Mouse (Mus musculus) frontal cortex, adult 2 months (tissue): Measurements from ENCODE around the gene Pou6f1. TPM values are rescaled to one million over a fixed set of nuclear protein-coding genes. Genes with fewer than 3 reads are reported as not detected.

ENCODE experiments used
- DNase-seq, 2 experiments: peaks; one replicate each; pipeline ENCODE4 v3.0.0; 2022; ENCODE audit warnings: low spot score in 1 of 2; ENCODE audit errors: extremely low spot score in 1 of 2
- polyA plus RNA-seq: library from polyadenylated mRNA; depleted of rRNA; stranded (reverse); fragments of >200 nt; gene quantifications from 2 replicates; pipeline ENCODE4 v1.2.3, GENCODE M21; 2012; rRNA removed

The Pou6f1 gene
- polyA plus RNA-seq: 101 and 105 TPM in 2 replicates

DNA sequence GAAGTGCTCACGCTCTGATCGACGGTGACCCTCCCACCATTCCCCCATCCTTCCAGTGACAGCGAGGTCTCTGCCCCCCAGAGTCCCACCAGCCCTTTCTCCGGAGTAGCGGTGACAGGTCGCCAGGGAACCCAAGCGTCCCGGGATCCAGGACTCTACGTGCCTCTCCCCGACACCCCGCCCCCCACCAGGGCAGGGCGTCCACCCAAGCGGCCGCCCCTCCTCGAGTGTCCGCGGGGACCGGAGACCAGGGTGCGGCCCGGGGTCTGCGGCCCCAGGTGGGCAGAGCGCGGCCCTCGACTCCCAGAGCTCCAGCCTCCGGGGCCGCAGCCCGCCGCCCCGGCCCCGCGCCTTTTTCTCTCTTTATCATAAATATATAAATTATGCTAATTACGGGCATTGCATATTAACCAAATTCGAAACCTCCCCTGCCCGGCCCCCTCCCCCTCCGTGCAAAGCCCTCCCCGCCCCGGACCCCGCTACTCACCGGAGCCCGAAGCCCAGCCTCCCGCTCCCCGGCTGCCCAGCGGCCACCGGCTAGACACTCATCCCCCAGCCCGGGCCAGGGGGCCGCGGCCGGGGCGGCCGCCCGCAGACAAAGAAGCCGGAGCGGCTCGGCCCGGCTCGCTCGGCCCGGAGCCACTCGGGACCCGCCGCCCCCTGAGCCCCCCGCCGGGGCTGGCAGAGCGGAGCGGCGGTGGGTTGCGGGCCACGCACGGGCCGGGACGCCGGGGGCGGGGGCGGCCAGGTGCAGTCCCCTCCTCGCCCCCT lies at the start of gene Pou6f1:
Gene Pou6f1 (minus strand): TSS at position 709 of the 771 bp plus-strand sequence.
- no peak for DNase-seq

DNA sequence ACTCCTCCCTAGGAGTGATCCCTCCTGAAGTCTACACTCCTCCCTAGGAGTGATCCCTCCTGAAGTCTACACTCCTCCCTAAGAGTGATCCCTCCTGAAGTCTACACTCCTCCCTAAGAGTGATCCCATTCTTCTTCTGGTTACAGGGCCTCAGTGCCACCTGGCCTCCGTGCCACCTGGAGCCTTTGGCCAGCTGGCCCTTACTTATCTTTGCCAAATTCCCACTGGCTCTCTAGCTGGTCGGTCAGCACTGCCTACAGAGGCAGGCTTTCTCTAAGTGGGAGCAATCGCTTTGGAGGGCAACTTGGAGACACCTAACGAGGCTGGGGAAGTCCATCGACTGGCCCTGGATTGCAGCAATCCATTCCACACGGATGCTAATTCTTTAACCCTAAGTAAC lies 46.4 kb upstream of the Pou6f1 start:
- no peak for DNase-seq

DNA sequence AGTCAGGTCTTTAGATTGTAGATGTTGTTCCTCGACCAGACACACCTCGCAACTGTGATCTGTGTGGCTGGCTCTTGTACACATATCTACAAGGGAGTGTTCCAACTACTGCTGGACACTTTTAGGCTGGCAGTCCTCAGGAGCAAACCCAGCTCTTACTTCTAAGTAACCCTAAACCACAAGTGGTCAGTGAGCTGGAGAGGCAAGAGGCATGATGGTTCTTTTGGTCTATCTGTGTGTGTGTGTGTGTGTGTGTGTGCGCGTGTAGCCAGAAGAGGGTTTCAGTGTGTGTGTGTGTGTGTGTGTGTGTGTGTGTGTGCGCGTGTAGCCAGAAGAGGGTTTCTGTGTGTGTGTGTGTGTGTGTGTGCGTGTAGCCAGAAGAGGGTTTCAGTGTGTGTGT lies 42.7 kb upstream of the Pou6f1 start:
- no peak for DNase-seq

DNA sequence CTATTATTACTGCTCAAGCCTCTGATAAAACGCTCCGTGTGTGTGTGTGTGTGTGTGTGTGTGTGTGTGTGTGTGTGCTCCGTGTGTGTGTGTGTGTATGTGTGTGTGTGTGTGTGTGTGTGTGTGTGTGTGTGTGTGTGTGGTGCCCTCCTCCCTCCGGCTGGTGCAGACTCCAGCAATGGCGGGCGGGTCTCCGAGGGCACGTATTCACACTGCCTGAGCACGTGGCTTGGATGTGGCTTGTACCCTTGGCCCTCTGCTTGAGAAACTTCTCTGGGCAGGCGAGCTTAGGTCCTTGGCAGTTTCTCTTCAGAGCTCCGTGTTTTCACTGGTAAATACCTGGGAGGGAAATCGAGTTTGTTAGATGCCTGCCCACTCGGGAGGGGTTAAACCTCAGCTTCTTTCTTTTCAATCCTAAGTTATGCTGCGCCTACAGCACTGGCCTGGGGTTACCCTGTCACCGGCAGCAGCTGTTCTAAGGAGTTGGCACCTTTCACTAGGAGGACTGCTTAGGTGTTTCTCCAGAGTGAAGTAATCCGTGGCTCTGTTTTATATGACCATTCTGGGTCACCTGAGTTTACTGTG lies 41.5 kb upstream of the Pou6f1 start:
- DNase-seq: no peak

DNA sequence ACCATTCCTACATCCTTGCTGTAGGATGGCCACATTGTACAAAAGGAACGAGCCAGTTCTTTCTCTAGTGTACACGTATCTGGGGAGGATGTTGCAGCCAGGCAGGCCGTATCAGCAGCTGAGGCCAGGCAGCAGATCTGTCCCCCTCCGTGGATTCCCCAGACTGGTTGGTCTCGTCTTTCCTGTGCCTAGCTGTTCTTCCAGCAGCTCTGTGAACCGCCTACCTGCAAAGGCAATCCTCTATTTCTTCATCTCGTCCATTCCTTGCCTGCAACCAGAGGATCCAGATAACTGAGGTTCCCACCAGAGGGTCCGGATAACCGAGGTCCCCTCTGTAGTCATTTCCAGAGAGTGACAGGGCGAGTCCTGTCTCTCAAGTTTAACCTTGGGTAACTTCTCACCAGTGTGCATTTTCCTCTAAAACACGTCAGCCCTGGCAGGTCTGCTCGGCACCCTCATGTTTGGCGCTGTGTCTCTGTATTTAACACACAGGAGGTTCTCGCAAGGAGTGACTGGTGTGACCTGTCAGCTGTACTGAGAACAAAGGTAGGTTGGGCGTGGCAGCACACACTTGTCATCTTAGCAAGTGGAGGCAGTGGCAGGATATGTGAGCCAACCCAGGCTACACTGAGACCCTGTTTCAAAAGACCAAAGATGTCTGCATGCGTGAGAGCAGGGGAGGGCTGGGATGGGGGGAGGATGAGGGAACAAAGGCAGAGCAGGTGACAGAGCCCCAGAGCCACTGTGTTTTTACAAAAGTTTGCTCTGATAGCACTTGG lies 40.4 kb upstream of the Pou6f1 start:
- no peak for DNase-seq

DNA sequence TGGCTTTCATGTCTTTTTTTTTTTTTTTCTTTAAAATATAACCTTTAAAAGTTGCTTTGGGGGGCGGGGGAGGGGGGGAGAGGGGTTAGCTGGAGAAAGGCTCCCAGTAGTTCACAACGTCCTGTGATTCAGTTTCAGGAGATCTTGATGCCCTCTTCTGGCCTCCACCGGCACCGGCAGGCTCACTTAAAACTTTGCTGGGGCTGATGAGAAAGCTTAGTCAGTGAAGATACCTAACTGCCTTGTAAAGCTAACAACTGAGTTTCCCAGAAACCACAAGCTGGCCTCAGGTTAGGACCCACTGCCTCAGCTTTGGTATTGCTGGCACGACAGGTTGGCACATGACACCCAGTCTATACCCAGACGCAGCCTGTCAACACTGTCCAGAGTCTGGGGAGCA lies 37.9 kb upstream of the Pou6f1 start:
- no peak for DNase-seq

DNA sequence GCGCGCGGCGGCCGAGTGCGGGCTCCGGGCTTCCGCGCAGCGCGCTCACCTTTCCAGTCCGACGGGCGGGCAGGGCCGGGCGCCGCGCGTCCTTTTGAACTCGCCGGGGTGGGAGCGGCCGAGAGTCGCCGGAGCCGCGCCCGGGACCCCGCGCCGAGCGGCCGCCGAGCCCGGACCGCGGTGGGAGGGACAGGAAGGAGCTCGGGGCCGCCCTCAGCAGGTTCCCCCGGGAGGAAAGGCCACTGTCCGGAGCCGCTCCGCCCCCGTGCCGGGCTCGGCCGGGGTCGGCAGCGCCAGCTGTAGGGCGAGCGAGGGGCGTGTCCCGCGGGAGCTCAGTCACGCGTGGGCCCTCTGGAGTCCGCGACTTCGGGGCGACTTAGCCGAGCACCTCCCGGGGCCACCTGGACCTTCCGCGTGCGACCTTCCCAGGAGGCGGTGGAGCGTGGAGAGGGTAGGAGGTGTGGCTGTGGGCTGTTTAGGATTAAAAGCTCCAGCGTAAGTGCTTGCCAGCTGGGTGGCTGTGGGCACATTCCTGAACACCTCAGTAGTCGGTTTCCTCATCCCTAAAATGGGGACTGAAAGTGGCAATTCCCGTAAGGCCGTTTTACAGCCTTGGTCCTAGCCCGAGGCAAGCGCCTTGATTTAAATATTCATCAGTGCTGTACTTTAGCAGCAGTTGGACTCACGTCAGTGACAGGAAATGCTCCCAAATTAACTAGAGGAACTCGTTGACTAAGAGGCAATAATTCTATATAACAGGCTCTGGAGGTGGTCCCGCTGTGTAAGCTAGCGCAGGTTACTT lies 37.1 kb upstream of the Pou6f1 start, which contains the start of gene Smagp:
Gene Smagp (minus strand): TSS at position 241 of the 802 bp plus-strand sequence.
- DNase-seq: no peak

DNA sequence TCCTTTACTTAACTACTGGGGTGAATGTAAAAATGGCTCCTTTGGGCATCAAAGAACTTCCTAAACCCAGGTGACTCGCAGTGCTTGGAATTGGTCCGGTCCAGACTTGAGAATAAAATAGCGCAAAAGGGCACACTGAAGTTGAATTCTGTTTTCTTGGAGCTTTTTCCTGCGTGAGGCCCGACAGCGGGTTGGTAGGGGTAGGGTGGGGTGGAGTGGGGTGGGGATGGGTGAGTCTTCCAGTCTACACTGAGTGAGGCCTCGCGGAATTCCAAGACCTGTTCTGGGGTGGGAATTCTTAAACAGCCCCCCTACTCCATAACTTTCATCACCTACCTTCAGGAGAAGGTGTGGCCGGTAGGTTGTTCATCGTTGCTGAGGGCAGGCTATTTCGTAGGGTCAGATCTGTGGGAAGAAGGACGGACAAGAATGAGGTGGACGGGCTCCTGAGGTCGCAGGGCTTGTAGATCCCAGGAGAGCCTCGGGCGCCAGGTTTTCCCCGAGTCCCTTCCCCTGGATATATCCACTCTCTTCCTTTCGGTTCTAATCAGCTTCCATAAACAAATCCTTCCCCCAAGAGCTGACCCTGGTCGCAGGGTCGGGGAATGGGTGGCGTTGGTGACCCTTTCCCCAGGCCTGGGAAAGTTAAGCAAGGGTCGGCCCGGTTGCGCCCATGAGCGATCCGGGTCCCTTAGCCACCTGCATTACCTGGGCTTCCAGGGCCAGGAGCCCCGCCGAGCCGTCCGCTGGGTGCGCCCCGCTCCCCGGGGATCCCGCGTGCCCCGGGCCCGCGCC lies 36.3 kb upstream of the Pou6f1 start:
- DNase-seq: no peak

DNA sequence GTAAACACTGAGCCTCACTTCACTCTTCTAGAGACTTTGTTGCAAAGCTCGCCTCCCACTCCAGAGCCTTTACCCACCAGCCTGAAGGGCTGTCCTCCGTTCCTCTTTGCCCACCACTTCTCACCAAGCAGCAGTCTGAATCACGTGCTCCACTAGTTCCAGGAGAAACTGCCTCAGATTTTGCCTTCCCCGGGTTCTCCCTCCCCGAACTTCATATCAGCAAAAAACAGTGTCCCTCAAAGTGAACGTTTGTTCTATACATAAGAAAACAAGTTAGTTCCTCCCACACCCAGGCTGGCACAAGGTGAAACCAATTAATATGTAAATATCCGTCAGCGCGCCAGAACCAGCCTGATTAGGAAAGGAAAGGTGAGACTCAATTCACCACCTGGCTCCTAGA lies 35.5 kb upstream of the Pou6f1 start:
- DNase-seq: no peak

DNA sequence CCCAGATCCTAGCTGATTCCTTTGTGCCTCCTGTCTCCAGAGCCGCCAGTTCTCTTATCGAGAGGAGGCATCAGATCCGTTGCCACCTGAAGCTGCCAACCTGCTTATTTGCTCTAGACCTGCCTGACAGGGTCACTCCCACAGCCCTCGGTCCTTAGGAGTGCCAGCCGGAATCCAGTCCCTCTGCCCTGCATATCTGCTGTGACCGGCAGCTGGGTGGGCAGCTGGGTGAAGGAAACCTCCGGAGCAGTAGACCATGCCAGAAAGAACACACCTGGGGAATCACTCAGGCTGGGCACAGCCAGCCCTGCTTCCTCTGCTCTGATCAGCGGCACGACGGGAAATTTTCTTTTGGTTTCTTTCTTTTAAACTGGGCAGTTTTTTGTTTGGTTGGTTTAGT lies 33.6 kb upstream of the Pou6f1 start:
- no peak for DNase-seq

DNA sequence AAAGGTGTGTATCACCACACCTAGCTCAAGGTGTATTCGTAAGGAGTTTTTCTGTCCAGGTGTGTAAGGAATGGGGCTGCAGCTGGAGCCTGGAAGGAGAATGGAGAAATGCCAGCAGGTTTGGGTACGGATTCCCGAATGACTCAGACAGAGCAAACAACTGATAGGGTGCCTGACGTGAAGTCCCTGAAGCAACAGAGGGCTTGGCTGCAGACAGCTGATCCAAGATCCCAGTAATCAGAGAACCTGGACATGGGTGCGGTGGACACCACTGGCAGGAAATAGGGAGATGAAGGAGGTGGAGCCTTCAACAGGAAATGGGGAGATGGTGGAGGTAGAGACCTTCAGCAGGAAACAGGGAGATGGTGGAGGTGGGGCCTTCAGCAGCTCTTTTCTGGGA lies 32.5 kb upstream of the Pou6f1 start:
- DNase-seq: no peak

DNA sequence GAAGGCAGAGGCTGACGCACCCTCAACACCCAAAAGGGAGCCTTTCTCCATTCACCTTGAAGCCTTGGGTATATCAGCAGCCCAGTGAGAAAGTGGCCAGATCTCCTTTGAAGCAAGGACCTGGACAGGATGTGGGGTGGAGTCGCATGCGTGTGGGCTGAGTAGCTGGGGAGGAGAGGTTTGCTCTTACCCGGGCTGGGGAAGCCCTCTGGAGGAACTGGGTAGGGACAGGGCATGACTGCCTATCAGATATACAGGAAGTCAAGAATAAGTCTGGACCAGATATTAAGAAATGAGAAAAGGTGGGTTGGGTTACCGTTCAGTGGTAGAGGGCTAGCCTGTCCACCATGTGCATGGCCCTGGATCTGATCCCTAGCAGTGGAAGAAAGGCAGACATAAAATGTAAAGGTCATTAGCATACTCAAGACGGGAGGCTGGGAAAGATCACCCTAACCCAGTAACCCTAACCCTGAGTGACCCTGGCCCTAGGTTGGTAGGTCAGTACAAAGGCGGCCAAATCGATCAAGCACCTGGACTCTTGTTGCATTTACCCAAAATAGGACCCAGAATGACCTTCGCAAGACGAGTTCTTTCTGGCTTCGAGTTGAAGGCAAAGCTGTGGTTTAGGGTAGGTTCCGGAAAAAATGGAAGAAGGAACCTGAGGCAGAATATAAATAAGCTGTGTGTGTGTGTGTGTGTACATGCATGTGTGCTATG lies 31.8 kb upstream of the Pou6f1 start:
- DNase-seq: no peak

DNA sequence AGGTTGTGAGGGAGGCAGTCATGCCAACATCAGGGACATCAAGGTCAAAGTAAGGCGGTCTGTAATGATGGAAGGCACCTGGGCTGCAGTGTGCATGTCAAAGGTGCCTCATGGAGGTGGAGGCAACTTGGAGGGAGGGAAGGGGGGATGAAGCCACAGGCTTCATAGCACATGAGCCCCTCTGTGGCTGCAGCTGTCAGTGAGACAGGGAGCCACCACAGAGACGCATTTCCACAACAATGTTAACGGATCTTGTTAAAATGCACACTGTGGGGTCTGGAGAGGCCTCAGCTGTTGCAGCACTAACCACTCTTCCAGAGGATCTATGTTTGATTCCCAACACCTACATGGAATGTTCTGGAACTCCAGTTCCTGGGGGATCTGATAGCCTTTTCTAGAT lies 30.3 kb upstream of the Pou6f1 start:
- no peak for DNase-seq

DNA sequence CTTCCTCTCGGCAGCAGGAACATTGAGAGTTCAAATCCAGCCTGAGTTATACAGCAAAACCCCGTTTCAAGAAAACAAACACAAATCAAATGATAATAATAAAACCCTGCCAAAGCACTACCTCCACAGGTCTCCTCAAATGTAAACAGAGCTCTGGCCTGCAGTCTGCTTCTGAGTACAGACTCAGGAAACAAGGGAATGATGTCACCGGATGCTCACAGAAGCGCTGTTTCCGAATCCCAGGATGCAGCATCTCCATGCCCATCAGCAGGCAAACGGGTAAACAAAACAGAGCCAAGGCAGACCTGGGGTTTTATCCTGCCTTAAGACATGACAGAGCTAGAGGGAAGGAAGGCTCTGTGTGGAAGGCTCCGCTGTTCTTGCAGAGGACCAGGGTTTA lies 29.0 kb upstream of the Pou6f1 start:
- DNase-seq: no peak

DNA sequence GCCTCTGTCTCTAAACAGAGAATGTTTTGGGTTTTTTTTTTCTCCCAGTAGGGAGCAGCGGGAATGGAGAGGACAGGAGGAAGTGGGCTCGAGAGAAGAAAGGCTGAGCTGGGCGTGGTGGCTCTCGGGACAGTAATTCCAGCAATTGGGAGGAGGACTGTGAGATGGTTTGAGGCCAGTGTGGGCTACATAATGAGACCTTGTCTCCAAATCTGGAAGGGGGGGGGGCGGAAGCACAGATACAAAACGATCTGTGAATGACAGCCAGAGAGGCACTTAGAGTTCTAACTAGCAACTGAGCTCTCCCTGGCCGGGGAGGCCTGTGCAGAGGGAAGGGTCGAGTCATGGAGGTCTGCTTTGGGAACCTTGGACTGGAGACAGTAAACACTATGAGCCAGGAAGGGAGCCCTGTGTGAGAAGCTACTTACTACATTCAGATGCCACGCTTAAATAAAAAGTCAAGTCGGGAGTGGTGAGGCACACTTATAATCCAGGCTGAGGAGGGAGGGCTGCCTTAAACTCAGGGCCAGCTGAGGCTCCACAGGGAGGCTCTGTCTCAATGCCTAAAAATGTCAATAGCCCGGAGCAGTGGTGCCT lies 28.1 kb upstream of the Pou6f1 start:
- DNase-seq: no peak

DNA sequence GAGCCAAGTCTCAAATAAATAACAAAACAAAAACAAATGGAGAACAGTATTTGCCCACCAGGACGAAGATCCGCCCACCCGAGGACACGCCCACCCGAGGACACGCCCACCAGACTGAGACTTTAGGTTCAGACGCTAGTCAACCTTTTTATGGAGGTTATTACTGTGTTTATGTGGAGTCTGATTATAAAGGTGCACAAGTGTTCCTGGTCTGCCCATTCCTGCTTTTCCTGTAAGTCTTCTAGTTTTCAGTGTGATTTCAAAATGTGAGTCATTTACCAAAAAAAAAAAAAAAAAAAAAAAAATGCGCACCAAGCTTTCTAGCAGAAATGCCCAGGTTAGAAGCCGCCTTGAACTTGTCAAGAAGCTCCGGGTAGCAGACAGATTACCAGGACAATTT lies 27.5 kb upstream of the Pou6f1 start:
- DNase-seq: no peak

DNA sequence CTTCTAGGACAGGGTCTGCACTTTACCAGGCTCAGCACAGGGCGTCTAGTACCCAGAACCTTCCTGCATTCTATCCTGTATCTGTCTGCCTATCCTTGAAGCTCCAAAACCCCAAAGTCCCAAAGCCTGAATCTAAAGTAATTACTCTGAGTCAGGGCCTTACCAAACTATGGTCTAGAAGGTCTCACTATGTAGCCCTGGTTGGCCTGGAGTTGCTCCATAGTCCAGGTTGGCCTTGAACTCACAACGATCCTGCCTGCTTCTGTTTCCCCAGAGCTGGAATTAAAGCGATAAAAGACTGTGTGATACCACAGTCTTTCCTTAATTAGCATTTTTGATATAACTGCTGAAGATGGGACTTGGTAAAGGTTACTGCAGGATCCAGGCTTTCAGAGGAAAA lies 24.7 kb upstream of the Pou6f1 start:
- no peak for DNase-seq

DNA sequence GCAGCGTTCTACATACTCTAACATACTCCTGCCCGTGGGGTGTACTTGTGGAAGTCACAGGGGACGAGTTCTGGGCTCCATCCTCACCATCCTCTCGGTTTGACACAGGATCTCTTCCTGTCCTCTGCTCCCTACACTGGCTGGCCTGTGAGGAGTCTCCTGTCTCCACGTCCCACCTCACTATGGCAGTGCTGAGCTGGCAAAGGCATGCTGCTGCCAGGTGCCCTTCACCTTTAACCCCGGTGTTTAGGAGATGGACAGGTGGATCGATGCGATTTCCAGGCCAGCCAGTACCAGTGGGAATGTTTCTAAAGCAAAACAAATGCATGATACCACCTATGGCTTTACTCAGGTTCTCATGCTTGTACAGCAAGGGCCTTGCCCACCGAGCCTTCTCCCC lies 24.0 kb upstream of the Pou6f1 start:
- no peak for DNase-seq

DNA sequence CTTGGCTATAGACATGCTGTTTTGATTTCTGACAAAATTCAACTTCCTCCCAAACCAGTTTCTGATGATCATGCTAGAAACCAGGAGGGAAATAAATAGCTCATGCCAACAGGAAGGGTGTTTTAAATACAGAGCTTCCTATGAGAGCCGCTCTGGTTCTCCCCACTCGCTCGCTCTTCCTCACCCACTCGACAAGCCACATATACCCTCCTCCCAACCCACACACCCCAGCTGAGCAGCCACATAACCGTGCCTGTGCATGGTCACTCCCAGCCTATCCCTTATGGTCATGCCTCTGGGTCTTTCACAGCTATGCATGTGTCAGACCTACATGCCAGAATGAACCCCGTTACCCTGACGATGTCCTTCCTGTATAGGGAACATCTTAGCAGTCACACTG lies 22.4 kb upstream of the Pou6f1 start:
- peak; percentile 54 to 65 for DNase-seq
